Mouse (Mus musculus) midbrain, postnatal 0 days (tissue): ENCODE data around the gene Oaz1. TPM values are rescaled to one million over a fixed set of nuclear protein-coding genes. Genes with fewer than 3 reads are reported as not detected.
A peak's percentile ranks its signal among the peaks of the same experiment; 100 is the strongest.
"Not testable (repeated sequence)": the region's sequence is repeated elsewhere in the genome, so short reads cannot be mapped to it uniquely, and the experiment has no call there.

Source experiments
- ATAC-seq: fragments of 200-750 bp; cut with Nextera tagmentation; 2 replicates; pipeline ENCODE4 v1.8.0; 2017; ENCODE audit warnings: moderate number of reproducible peaks, mild to moderate bottlenecking, moderate TSS enrichment, moderate library complexity; ENCODE audit not compliant: low FRiP score
- DNase-seq: peaks from one replicate; pipeline ENCODE4 v3.0.0-alpha.2; 2015; ENCODE audit warnings: low spot score
- H3K27ac ChIP-seq: fragments of 300-500 bp; sonication (generic); 2 replicates; pipeline ENCODE4 v1.5.1; 2014; ENCODE audit warnings: low read depth, mild to moderate bottlenecking, low read length, mixed read lengths
- H3K27me3 ChIP-seq: fragments of 300-500 bp; sonication (generic); 2 replicates; pipeline ENCODE4 v1.6.1; 2014; ENCODE audit warnings: low read length, control low read depth, mixed read lengths; ENCODE audit not compliant: insufficient read depth
- H3K36me3 ChIP-seq: fragments of 300-500 bp; sonication (generic); 2 replicates; pipeline ENCODE4 v1.6.1; 2014; ENCODE audit warnings: low read length, control low read depth, mixed read lengths; ENCODE audit not compliant: insufficient read depth
- H3K4me1 ChIP-seq: fragments of 300-500 bp; sonication (generic); 2 replicates; pipeline ENCODE4 v1.6.1; 2014; ENCODE audit warnings: mild to moderate bottlenecking, control low read depth, antibody characterized with exemption, low read length, mixed read lengths; ENCODE audit not compliant: insufficient read depth
- H3K4me2 ChIP-seq: fragments of 300-500 bp; sonication (generic); 2 replicates; pipeline ENCODE4 v1.6.1; 2014; ENCODE audit warnings: low read depth, mild to moderate bottlenecking, low read length, mixed read lengths; ENCODE audit not compliant: poor library complexity, severe bottlenecking
- H3K4me3 ChIP-seq: fragments of 300-500 bp; sonication (generic); 2 replicates; pipeline ENCODE4 v1.5.1; 2014; ENCODE audit warnings: low read depth, mild to moderate bottlenecking, low read length, moderate library complexity
- H3K9ac ChIP-seq: fragments of 300-500 bp; sonication (generic); replicated peaks from 2 replicates; pipeline ENCODE4 v1.6.1; 2014; ENCODE audit warnings: mild to moderate bottlenecking, low read length, moderate library complexity, mixed read lengths; ENCODE audit not compliant: poor library complexity, severe bottlenecking
- H3K9me3 ChIP-seq: fragments of 300-500 bp; sonication (generic); 2 replicates; pipeline ENCODE4 v1.6.1; 2016; ENCODE audit warnings: low read length, control low read depth
- CTCF ChIP-seq: IDR thresholded peaks from 2 replicates; pipeline ENCODE4 v1.5.1; 2016; ENCODE audit warnings: antibody characterized with exemption, mild to moderate bottlenecking
- WGBS: fragments of 180-500 bp; shearing (Covaris S2); extraction: QIAGEN DNeasy Blood & Tissue Kit; methylation state at CpG from one replicate; pipeline ENCODE4 v1.1.7; 2014; 5-methylcytosine and 5-hydroxymethylcytosine counted together
- polyA plus RNA-seq: library from polyadenylated mRNA; unstranded; fragments of >200 nt; fragmentation: Nextera tagmentation; extraction: Ambion mirVana; gene quantifications from 2 replicates; pipeline ENCODE4 v1.2.1, GENCODE M21; 2015
- total RNA-seq: library from RNA; depleted of rRNA; stranded (reverse); fragments of >200 nt; gene quantifications from 2 replicates; pipeline ENCODE4 v1.2.3, GENCODE M21; 2014

Oaz1 gene
- total and polyA plus RNA-seq, 2 experiments from 2014 or later: 928 to 1,039 TPM

GRCm38 (mm10) chr10:80817955-80818354 lies 8.5 kb upstream of the Oaz1 start:
- not testable (repeated sequence) for DNase-seq, H3K4me3 ChIP-seq, H3K9ac ChIP-seq, H3K27ac ChIP-seq, H3K4me2 ChIP-seq, ATAC-seq, H3K36me3 ChIP-seq, H3K4me1 ChIP-seq, H3K27me3 ChIP-seq, H3K9me3 ChIP-seq
- peak; percentile 44; the same call in 1 of the 2 replicates for TF ChIP-seq CTCF
- 81% methylated on average over 7 of the region's 7 CpGs for WGBS

DNA sequence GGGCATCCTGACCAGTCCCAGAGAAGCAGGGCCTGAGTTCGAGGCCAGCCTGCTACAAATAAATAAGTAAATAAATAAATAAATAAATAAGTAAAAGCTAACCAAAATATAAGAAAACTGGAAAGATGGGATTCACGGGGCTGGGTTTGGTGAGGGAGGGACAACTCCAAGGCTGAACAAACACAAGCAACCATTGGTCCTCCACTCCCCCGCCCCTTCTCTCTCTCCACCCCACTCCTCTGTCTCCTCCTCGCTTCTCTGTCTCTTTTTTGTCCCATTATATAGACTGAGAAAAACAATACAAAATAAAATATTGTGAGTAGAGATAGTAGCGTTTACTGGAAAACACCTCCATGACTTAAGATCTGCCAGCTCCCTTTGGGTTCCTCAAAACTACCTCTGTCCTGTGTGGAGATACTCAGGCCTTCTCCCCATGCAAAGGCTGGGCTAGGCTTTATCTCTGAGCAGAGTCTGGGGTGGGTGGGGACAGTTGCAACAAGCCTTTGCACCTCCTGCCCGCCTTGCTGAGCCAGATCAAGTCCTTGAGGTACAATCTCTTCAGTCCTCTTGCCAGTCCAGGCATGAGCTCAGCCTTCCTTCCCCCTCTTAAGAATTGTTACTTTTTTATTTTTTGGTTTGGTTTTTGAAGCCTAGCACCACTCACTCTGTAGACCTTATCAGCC lies 7.7 kb upstream of the Oaz1 start:
- no peak for TF ChIP-seq CTCF
- no peak overlapping the region for H3K4me3 ChIP-seq
- 58% methylated on average over 6 of the region's 6 CpGs for WGBS
- H3K27ac ChIP-seq: no peak overlapping the region
- ATAC-seq (no peak), DNase-seq (no peak)
- no peaks in the 10 kb centered on the region for H3K9me3 ChIP-seq
- no peaks in the 10 kb centered on the region for H3K27me3 ChIP-seq
- no peaks in the 10 kb centered on the region for H3K4me1 ChIP-seq
- H3K9ac ChIP-seq: no peak overlapping the region
- no peaks in the 10 kb centered on the region for H3K36me3 ChIP-seq
- no peak overlapping the region for H3K4me2 ChIP-seq

DNA sequence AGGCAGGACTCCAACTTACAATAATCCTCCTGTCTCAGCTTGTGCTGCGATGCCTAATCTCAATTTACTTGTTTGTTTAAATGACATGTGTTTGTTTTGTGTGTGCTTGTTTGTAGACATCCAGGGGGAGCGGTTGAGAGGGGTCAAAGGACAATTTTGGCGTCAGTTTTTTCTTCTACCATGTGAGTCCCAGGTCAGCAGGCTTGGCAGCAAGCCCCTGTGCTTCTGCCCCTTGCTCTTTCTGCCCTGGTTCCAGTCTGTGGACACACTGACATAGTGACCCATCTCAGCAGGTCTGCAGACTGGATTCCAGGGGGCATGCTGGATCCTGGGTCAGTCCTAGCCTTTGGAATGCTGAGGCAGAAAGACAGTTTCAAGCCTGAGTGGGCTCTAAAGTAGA lies 7.0 kb upstream of the Oaz1 start:
- 54% methylated on average over 3 of the region's 3 CpGs for WGBS
- no peak overlapping the region for H3K9ac ChIP-seq
- ATAC-seq: no peak
- no peaks in the 10 kb centered on the region for H3K4me1 ChIP-seq
- H3K4me2 ChIP-seq: no peak overlapping the region
- DNase-seq: no peak
- no peaks in the 10 kb centered on the region for H3K36me3 ChIP-seq
- H3K9me3 ChIP-seq: no peaks in the 10 kb centered on the region
- H3K27me3 ChIP-seq: no peaks in the 10 kb centered on the region
- no peak overlapping the region for H3K4me3 ChIP-seq
- no peak for TF ChIP-seq CTCF
- no peak overlapping the region for H3K27ac ChIP-seq

- no peak overlapping the region for H3K27ac ChIP-seq
- WGBS: 38% methylated on average over 2 of the region's 2 CpGs
- H3K4me3 ChIP-seq: no peak overlapping the region
- H3K9ac ChIP-seq: no peak overlapping the region
- H3K36me3 ChIP-seq: no peaks in the 10 kb centered on the region
- TF ChIP-seq CTCF: peak; percentile 68
- H3K4me1 ChIP-seq: no peaks in the 10 kb centered on the region
- H3K27me3 ChIP-seq: no peaks in the 10 kb centered on the region
- H3K4me2 ChIP-seq: no peak overlapping the region
- no peak for DNase-seq
- ATAC-seq: no peak
- H3K9me3 ChIP-seq: no peaks in the 10 kb centered on the region
These were observed 4.5 kb upstream of the Oaz1 start for GRCm38 (mm10) chr10:80821991-80822390.

GRCm38 (mm10) chr10:80822528-80822927 lies 3.9 kb upstream of the Oaz1 start:
- 89% methylated on average over 5 of the region's 5 CpGs for WGBS
- ATAC-seq (no peak), DNase-seq (no peak)
- H3K9ac ChIP-seq: no peak overlapping the region
- no peaks in the 10 kb centered on the region for H3K9me3 ChIP-seq
- no peak overlapping the region for H3K27ac ChIP-seq
- H3K4me2 ChIP-seq: no peak overlapping the region
- H3K36me3 ChIP-seq: no peaks in the 10 kb centered on the region
- no peaks in the 10 kb centered on the region for H3K27me3 ChIP-seq
- H3K4me3 ChIP-seq: no peak overlapping the region
- no peak for TF ChIP-seq CTCF
- H3K4me1 ChIP-seq: peaks cover 1% of the 10 kb centered on the region; the same call in 1 of the 2 replicates

DNA sequence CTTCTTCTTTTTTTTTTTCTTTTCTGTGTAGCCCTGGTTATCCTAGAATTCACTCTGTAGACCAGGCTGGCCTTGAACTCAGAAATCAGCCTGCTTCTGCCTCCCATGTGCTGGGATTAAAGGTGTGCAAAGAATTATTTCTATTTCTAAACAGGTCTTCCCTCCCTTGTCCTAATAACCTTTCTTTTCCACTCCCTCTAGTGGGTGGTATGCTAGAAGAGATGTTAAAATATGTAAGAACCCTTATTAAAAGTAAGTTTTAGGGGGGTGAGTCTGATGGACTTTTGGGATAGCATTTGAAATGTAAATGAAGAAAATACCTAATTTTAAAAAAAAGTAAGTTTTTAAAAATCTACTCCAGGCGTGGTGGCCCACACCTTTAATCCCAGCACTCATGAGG lies 3.1 kb upstream of the Oaz1 start:
- DNase-seq: no peak
- no peaks in the 10 kb centered on the region for H3K27me3 ChIP-seq
- H3K9me3 ChIP-seq: no peaks in the 10 kb centered on the region
- no peak overlapping the region for H3K4me2 ChIP-seq
- H3K4me3 ChIP-seq: no peak overlapping the region
- TF ChIP-seq CTCF: no peak; the same call in 1 of the 2 replicates
- no peak overlapping the region for H3K9ac ChIP-seq
- WGBS: 94% methylated on average over 1 of the region's 1 CpGs
- ATAC-seq: no peak
- H3K27ac ChIP-seq: no peak overlapping the region
- H3K4me1 ChIP-seq: peaks cover 6% of the 10 kb centered on the region; the same call in 1 of the 2 replicates
- H3K36me3 ChIP-seq: no peaks in the 10 kb centered on the region
